Mouse (Mus musculus) liver, embryonic 14.5 days (tissue): ENCODE measurements at regions not wholly inside any gene's neighbourhood (a gene's known extent, or its start where the extent isn't known, plus 50 kb on each side); places are given as distances from the start of the nearest gene placed in this dataset.

Experiments used
- ATAC-seq: fragments of 200-750 bp; cut with Nextera tagmentation; 2 replicates; pipeline ENCODE4 v1.8.0; 2017; ENCODE audit warnings: moderate number of reproducible peaks, mild to moderate bottlenecking, moderate library complexity; ENCODE audit not compliant: insufficient read depth
- DNase-seq, 3 experiments: peaks; one replicate each; pipeline ENCODE4 v3.0.0-alpha.2; 2012 to 2013; ENCODE audit warnings: low read depth in 3 of 3, low spot score in 3 of 3
- H3K27ac ChIP-seq: fragments of 300-500 bp; sonication (generic); 2 replicates; pipeline ENCODE4 v1.5.1; 2014; ENCODE audit warnings: moderate library complexity, mild to moderate bottlenecking, control low read depth, inconsistent platforms
- H3K27me3 ChIP-seq: fragments of 300-500 bp; sonication (generic); 2 replicates; pipeline ENCODE4 v1.6.1; 2014; ENCODE audit warnings: mild to moderate bottlenecking, low read length, moderate library complexity; ENCODE audit not compliant: control insufficient read depth, insufficient read depth
- H3K36me3 ChIP-seq: fragments of 300-500 bp; sonication (generic); replicated peaks from 2 replicates; pipeline ENCODE4 v1.6.1; 2014; ENCODE audit warnings: low read depth; ENCODE audit not compliant: control insufficient read depth, insufficient read depth
- H3K4me1 ChIP-seq, 2 experiments: fragments of 200-500 bp in 1 of 2; fragments of 300-500 bp in 1 of 2; sonication (generic) in 1 of 2; replicated peaks; 2 replicates each; pipeline ENCODE4 v1.6.1; 2012 to 2014; ENCODE audit warnings: antibody characterized with exemption in 1 of 2, inconsistent platforms in 1 of 2, low read length in 1 of 2; ENCODE audit not compliant: control insufficient read depth in 2 of 2, insufficient read depth in 2 of 2
- H3K4me2 ChIP-seq: fragments of 300-500 bp; sonication (generic); 2 replicates; pipeline ENCODE4 v1.6.1; 2014; ENCODE audit warnings: low read depth, mild to moderate bottlenecking, control low read depth, moderate library complexity
- H3K4me3 ChIP-seq, 2 experiments: fragments of 200-500 bp in 1 of 2; fragments of 300-500 bp in 1 of 2; sonication (generic) in 1 of 2; 2 replicates each; pipeline ENCODE4 v1.5.1; 2012 to 2014; ENCODE audit warnings: low read depth in 2 of 2, low read length in 2 of 2, mild to moderate bottlenecking in 2 of 2, control low read depth in 1 of 2, inconsistent platforms in 1 of 2, moderate library complexity in 1 of 2; ENCODE audit not compliant: insufficient read depth in 1 of 2
- H3K9ac ChIP-seq: fragments of 300-500 bp; sonication (generic); replicated peaks from 2 replicates; pipeline ENCODE4 v1.6.1; 2014; ENCODE audit warnings: mild to moderate bottlenecking, control low read depth, moderate library complexity
- H3K9me3 ChIP-seq: fragments of 300-500 bp; sonication (generic); 2 replicates; pipeline ENCODE4 v1.6.1; 2016; ENCODE audit warnings: low read length, mixed read lengths; ENCODE audit not compliant: control insufficient read depth
- CTCF ChIP-seq: IDR thresholded peaks from 2 replicates; pipeline ENCODE4 v1.5.1; 2016; ENCODE audit warnings: antibody characterized with exemption, low read depth, control low read depth
- EP300 ChIP-seq: IDR thresholded peaks from 2 replicates; pipeline ENCODE4 v1.6.1; 2016; ENCODE audit warnings: antibody characterized with exemption, low read depth
- WGBS: fragments of 180-500 bp; shearing (Covaris S2); extraction: QIAGEN DNeasy Blood & Tissue Kit; methylation state at CpG from one replicate; pipeline ENCODE4 v1.1.7; 2014; ENCODE audit not compliant: insufficient replicate concordance; 5-methylcytosine and 5-hydroxymethylcytosine counted together

DNA sequence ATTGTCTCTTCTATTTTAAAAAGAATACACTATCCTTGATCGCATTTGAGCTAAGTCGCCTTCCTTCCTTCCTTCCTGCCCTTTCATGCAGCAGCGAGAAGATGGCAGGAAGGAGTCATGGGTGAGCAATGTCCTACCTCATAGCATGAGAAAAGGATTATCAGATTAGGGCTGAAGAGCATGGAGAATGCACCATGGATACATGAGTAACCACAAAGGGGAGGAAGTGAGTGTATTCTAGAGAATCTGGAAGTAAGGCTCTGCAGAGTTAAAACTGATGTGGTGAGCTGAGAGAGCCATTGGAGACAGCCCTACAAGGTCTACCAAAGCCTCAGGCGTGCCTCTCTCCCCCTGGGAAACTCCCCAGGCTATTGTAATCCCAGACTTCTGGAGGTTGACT lies 270.2 kb downstream of the Zfp704 start:
- Histone ChIP-seq H3K27ac (no peak overlapping the region), H3K4me2 (no peak overlapping the region), H3K9ac (no peak overlapping the region), H3K4me1 (0 out of 4 replicates have a peak, but pooled peaks cover 0 to 4% of the 10 kb centered on the region in 2 experiments), H3K36me3 (no peaks in the 10 kb centered on the region), H3K27me3 (no peaks in the 10 kb centered on the region; the same call in 1 of the 2 replicates), H3K9me3 (no peaks in the 10 kb centered on the region), H3K4me3 (no peak overlapping the region)
- DNase-seq (no peak), ATAC-seq (no peak)
- WGBS: 32% methylated on average over 4 of the region's 4 CpGs
- TF ChIP-seq EP300: no peak
- no peak for TF ChIP-seq CTCF

DNA sequence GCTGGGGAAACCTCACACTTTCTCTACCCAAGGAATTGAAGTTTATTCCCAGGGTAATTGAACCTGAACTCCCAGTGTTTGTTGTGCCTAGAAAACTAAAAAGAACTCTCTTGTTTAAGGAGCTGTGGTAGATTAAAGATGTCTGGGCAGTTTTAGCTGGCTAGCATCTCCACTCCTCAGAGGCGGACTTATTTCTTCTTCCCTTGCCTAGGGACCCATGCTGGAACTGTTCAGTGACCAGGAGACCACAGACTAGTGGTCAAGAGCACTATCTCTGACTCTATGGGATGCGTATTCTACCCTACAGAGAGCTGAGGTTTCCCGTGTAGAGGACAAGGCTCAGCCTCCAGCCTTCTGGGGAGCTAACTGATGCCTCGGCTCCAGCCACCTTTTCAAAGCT lies 274.3 kb downstream of the Zfp704 start:
- 0 out of 4 replicates have a peak, but pooled peaks cover 0 to 2% of the 10 kb centered on the region in 2 experiments for H3K4me1 ChIP-seq
- H3K9me3 ChIP-seq: no peaks in the 10 kb centered on the region
- H3K27me3 ChIP-seq: no peaks in the 10 kb centered on the region
- DNase-seq (no peak), ATAC-seq (no peak)
- WGBS: 39% methylated on average over 4 of the region's 4 CpGs
- H3K4me3 ChIP-seq: no peak overlapping the region
- H3K27ac ChIP-seq: no peak overlapping the region
- no peaks in the 10 kb centered on the region for H3K36me3 ChIP-seq
- TF ChIP-seq EP300: no peak
- no peak for TF ChIP-seq CTCF
- no peak overlapping the region for H3K4me2 ChIP-seq
- H3K9ac ChIP-seq: no peak overlapping the region
